Mouse (Mus musculus) urinary bladder, adult 2 months (tissue): ENCODE data around the gene Tmc4. TPM values are rescaled to one million over a fixed set of nuclear protein-coding genes. Genes with fewer than 3 reads are reported as not detected.
A peak's percentile ranks its signal among the peaks of the same experiment; 100 is the strongest.

ENCODE experiments used
- DNase-seq: peaks from one replicate; pipeline ENCODE4 v3.0.0; 2022; ENCODE audit warnings: low spot score
- polyA plus RNA-seq: library from polyadenylated mRNA; depleted of rRNA; stranded (reverse); fragments of >200 nt; gene quantifications from 2 replicates; pipeline ENCODE4 v1.2.3, GENCODE M21; 2012

Gene Tmc4
- polyA plus RNA-seq, 1 experiment, result 136 TPM

DNA sequence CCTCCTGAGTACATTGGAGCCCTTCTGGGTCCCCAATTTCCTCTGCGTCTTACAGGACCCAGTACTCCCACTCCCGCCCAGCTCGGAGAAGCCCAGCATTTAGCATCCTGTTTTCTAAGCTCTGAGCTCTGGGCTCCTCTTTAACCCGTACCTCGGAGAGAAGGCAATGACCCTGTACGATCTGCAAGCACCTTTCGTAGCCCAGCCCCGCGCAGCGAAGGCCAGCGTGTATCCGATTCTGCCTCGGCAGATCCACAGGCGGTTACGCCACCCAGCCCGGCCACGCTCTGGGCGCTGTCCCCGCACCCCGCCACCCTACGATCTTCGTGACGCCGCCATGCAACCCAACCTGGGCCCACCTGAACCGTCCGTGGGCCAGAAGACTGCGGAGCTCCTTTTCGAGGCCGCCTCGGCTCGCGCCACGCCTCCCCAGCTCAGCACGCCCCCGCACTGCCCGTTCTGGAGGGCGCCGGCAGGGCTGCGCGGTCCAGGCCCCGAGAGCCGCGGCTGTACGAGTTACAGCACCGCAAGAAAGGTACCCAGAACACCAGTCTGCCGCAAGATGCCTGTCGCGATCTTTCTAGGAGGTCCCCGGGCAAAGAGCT lies 15.1 kb upstream of the Tmc4 start, which contains the start of gene Tsen34:
Gene Tsen34, plus strand, starts transcription at position 482 of the 605 bp plus-strand sequence.
- no peak for DNase-seq

DNA sequence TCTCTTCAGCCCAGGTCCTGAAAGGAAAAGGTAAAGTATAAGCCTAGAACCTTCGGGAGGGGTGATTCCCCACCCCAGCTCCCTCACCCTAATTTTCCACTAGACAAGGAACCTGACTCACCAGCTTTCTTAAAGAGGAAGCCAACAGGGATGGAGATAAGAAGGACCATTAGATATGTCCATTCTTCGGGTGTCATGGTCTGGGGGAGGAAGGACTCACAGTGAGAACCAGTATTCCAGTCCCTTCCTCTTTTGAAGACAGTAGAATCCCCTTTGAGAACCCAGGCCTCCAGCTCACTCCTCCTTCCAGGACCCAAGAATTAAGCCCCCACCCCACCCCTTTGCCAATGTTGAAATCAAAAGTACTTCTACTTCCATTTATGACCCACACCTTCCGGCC lies 14.6 kb upstream of the Tmc4 start:
- no peak for DNase-seq

DNA sequence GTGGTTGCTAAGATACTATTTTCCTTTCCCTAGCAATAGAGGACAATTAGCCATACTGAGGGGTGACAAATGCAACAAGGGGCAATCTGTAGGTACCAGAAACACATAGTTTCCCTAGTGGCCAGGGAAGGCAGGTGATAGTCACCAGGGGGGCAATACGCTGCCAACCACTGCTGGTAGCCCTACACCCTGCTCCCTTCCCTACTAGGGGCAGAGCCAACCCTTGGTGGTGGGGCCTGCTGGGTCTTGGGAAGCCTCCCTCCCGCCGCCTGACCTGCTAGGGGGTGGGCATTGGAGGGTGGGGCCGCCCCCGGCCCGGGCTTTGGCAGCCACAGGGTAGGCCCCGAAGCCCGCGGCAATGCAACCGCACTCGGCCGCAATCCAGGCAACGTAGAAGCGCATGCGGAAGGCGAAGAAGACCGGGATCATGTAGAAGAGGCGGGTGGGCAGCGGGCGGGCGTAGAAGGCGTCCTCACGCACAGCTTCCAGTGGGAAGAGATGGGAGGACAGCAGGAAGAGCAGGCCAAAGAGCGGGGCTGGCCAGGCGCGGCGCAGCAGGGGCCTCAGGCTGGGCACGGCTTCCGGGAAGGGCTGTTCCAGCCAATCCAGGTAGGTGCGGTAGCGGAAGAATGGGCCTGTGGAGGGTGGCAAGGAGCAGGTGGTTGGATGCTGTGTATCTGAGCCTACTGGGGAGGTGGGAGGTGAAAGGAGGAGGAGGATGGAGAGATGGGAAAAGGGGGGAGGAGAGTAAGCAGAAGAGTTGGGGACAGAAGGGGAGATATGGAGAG lies 8.2 kb upstream of the Tmc4 start:
- no peak for DNase-seq

DNA sequence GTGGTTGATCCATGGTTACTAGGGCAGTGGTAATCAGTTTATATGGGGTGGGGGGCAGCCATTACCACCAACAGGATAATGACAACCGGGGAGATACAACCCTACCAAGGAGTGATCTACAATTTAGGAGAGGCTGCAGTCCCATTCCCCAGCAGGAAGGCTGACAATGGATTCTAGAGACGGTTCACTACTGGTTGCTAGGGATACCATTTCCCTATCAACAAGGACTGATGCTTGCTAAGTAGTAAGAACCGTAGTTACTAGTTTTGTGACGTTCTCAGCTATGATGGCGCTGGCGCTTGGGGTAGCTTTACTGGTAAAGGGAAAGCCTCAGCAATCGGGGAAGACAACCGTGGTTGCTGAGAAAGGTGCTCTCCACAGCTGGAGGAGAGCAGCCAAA lies 7.3 kb upstream of the Tmc4 start:
- no peak for DNase-seq

DNA sequence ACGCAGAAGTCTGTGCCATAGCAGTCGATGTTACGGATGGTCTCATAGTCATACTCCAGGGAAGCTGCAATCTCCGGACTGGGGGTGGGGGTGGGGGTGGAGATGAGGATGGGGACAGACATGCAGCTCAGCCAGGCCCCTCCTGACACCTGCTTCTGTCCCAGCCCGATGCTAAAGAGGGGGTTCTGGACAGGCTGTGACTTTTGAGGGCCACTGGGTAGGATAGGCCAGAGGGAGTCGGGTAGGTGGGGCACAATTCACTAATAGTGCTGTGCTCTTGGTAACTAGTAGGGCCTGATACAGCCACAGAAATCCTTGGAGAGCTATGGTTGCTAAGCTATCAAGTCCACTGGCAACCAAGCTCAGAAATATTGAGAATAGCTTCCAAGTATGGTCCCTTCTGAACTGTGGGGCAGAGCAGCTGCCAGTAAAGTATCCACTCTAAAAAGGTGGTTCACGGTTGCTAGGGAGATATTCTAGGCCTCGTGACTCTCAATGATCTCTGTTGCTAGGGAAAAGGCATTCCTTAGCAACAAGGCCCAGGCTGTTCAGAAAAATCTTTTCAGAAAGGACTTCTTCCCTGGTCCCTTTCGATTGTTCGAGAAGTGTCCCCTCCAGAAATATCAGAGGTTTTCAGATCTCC lies 6.7 kb upstream of the Tmc4 start:
- DNase-seq, result no peak

DNA sequence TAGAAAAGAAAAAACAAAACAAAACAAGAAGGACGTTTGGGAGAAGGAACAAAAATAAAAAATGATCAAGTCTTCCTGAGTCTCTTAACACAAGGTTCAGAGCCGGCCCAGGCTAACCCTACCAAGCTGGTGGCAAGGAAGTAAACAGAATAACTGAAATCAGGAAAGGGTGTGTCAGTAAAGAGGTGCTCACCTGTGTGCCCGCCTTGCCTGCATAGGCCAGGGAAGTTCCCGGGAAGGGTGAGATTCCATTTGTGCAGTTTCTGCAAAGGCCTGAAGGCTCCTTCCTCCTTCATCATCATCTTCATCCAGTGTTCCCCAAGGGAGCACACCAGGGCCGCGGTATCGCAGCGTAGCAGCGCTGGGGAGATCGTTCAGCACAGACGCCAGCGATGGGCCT lies 982 bp downstream of the Tmc4 start:
- no peak for DNase-seq

DNA sequence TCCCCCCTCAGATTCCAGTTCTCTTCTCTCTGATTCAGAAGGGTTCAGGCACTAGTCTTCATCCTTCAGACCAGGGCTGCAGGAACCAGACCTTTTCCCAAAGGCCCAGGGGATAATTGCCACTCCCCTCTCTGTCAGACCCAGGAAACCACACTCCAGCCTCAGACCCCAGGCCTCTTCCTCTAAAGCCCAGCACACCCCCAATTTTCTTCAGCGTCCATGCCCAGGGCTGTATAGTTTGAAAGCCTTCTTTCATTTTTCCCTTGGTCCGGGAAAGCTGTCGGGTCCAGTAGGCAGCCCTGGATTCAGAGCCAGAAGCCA lies 2.2 kb downstream of the Tmc4 start:
- no peak for DNase-seq

DNA sequence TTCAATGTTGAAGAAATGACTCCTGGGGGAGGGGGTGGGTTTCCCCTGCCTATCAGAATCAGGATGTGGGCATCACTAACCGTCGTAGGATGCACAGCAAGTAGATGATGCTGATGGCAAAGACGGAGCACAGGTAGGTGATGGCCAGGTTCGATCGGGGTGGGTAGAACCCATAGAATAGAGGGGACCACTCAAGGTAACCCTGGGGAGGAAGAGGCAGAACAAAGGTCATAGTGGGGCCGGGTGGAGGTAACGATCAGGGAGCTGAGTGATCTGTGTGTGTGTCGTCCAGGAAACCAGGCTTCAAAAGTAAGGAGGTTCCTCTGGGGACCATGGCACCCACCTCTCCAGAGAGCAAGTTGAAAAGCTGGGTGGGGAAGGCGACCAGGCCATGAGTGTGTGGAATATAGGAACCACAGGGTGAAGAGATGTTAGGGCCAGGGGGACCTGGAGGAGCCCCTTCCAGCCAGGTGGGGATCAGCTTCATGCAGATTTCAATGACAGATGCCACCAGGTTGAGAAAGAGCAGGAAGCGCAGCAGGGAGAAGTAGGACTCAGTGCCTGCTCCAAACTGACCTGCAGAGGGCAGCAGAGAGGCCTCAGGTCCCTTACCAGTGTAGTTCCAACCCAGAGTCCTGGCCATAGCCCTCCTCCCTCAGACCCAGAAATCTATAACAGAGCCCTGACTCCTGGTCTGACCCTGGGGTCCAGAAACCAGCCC lies 2.7 kb downstream of the Tmc4 start:
- DNase-seq, result peak; percentile 53

DNA sequence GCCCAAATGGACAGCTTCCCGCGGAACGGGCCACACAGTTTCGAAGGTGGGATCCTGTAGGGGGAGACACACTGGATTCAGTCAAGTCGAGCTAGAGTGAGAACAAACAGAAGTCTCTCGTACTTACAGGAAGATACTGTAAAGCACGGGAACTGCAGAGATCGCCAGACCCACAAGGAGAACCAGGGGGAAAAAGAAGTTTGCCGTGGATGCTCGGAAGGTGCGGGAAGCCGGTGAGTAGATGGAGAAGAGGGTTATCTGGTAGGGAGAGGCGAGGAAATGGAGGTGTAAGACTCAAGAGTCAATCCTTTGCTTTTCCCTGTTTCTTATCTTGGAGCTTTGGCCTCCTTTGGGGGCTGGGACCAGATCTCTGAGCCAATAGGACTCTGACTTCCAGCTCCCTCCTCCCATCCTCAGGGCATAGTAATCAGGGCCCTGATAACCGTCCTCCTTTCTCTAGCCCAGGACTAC lies 10.4 kb downstream of the Tmc4 start:
- no peak for DNase-seq

DNA sequence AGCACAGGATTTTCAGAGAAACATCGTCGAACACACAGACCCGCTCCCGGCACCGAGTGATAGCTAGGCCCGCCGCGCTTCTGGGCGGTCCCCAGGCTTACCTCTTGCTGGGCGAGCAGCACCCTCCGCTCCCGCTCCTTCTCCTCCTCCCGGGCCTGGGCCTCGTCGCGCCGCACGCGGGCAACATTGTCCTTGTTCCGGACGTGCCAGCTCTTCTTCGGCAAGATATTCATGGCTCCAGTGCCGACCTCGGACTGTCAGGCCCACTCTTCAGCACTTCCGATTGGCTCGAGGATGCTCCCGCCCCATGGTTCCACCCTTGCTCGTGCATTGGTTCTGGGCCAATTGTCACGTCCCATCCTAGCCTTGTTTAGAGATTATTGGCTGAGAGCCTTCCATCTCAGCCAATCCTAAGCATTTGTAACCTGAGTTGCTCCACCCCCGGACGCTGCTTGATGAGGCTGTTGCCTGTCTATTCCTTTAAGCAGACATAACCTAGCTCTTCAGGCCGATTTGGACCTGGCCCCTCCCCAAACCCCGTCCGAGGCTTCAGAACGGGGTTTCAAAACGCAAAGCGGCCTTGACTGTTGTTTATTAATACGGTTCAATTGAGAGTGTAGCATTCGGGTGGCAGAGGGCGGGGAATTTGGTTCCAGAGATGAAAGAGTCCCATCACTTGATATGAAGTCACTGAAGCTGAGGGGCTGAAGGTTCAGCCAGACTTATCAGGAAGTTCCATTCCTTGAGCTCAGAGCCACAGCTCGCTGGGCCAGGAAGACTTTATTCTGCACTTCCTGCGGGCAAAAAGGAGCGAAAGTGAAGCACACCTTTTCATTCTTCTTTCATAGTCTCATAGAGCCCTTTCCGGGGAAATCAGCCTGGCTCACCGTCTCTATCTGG lies 11.9 kb downstream of the Tmc4 start, which contains the start of gene Leng1:
Gene Leng1, minus strand, starts transcription at position 626 of the 900 bp plus-strand sequence.
- peak; percentile 86 for DNase-seq

DNA sequence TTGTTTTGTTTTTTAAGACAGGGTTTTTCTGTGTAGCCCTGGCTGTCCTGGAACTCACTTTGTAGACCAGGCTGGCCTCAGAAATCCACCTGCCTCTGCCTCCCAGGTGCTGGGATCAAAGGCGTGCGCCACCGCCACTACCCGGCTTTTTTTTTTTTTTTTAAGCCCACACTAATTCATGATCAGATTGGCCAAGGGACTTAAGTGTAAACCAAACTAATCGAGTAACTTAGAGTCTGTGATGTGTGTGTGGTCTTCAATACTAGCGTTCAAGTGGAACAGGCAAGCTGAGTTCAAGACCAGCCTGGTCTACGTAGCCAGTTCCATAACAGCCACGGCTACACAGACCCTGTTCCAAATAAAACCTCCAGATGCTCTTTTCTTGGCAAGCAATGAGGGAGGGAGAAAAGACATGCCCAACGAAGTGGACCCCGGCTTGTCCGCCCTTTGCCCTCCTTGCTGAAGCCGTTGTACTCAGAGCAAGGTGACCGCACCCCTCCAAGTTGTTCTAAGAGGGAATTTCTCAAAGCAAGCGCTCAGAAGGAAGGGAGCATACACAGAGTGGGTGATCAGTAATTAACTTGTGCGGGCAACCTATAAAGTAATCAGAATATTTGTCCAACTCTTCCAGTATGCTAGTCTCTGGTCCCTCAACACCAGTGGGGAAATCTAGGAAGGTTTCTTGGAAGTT lies 12.7 kb downstream of the Tmc4 start:
- DNase-seq, result no peak

DNA sequence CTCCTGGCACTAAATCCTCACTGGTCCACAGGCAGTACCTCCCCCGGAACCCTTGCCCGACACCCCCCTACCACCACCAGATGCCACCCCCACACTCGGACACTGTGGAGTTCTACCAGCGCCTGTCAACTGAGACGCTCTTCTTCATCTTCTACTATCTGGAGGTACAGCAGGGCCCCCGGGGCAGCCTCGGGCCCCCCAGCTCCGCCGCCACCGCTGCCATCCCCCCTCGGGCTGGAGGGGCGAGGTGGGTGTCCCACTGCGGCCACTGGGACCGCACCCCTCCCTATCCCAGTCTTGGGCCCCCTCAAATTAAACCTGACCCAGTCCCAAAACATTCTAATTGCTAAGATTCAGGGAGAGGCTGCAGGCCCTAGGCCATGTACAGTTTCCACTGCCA lies 18.8 kb downstream of the Tmc4 start:
- no peak for DNase-seq

DNA sequence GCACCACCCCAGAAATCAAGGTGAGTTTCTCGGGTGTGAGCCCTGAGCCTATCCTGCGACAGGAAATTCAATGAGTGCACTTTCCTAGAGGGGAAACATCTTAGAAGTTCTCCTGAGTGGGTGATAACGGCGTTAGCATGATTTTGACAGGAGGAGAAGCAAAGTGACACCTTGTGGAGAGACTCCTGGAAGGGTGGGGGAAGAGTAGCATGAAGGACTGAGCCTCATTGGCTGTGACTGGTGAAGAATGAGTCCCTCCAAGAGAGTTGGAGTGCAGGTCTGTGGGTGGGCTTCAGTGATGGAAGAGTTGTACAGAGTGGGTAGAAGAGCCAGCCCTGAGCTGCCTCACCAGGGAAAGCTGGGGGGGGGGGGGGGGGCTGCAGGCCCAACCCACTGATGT lies 20.4 kb downstream of the Tmc4 start:
- DNase-seq, result no peak

DNA sequence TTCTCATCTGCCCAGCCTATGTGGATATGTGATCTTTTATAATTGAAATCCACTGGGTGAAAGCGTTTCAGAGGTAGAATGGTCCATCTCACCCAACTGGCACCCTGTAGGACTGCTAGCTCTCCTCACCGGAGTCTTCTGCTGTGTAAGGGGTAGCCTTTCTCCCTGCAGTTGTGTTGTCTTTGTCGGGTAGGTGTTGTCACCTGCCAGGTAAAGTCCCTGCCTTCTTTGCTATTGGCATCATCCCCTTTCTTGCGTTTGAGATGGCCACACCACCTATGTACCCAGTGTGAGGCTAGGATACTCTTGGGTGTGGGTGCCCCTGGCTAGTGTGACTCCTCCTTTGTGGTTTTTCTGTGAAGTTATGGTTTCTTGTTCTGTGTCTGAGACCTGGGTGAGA lies 30.7 kb downstream of the Tmc4 start:
- DNase-seq, result no peak

DNA sequence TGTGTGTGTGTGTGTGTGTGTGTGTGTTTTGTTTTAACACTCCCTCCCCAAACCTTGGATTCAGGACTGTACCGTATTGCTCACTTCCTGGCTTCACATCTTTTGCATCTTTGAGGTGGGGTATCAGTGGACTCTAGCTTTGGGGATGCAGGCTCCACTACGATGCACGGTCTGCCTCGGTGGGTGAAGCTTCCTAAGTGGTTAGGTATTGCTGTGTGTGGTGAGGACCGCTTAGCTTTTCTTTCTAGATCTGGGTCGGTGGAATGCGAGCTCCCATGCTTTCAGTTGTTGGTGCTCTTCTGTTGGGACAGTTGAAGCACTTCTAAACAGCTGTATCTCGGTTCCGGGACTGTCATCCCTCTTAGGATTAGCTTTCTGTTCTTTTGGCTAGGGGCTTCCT lies 31.2 kb downstream of the Tmc4 start:
- DNase-seq, result no peak

DNA sequence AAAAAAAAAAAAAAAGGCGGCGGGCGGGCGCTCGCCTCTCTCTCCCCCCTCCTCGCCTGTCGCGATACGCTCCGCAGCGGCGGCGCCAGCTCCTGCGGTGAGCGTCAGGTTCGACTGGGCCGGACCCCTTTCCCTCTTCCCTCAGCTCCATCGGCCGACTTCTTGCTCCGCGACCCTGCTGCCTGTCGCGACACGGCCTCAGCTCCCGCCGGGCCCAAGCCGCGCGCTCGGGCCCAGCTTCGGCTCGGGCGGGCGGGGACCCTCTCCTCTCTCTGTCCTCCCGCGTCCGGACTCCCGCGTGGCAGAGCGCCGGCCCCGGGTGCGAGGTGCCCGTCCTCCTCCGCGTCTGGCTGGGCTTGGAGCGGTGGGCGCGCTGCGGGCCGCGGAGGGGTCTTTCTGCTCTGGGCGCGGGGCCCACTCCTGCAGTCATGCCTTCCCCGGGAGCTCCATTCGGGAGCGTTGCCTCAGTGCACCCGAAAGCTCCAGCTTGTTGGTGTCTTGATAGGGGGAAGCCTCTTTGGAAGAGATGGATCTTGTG lies 31.8 kb downstream of the Tmc4 start:
- no peak for DNase-seq

DNA sequence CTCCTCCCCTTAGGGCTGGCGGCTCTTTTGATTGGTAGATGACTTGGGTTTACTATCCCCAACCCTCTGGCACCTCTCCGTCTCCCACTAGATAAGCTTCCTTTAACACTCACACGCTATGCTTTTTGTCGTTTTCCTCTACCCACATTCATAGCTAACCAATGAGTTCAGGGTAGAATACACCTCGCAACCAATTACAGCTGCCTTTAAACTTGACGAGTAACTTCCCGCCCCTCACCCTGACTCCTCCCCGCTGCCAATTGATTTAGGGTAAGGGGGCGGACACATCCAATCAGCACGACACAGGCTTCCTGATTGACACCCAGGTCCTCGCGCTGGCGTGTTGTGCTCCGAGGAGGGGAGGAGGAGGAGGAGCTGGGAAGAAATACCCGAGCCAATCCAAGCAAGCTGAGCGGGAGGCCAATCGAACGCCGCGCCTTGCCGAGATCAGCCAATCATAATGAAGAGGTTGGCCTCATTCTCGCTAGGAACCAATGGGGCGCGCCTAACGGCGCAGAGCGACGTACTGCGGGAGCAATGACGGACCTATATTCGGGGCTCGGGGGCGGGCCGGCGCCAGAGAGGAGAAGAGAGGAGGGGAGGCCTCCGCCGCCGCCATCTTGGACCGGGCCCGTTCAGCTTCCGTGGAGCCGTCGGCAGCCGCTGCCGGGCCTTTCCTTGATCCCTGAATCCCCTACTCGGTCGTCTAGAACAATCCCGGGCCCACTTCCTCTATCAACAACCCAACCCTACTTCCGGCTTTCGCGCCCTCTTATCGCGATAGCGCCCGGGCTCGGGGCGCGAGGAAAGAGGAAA lies 32.5 kb downstream of the Tmc4 start, which contains the start of gene Cnot3:
Gene Cnot3, plus strand, starts transcription at position 597 of the 816 bp plus-strand sequence.
- DNase-seq, result peak; percentile 91

DNA sequence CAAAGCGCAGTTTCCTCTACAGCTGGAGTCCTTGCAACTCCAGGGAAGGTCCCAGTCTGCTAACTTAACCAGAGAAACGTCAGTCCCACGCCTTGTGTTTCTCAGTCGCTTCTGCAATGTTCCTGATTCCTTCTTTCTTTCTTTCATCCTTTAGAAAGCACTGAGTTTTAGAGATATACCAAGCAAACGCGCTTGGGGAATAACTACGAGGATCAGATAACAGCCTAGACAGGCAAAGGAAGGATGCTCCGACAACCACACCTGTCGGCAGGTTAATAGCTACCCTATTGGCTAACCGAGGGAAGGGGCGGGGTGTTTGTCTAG lies 33.0 kb downstream of the Tmc4 start:
- DNase-seq, result no peak

DNA sequence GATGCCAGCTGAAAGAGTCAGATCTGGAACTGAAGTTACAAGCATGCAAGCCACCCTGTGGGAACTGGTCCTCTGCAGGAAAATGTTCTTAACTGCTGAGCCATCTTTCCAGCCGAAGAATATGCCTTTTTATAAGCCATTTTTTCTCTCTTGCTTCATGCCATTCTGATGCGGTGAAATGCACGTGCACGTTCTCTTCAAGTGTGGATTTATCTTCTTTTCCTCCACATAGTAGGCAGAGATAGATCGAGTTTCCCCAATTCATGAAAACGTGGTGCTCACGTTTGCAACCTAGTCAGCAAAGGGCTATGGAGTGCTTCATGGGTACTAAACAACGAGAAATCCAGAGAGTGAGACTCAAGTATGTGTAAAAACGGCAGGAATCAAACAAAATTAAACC lies 33.5 kb downstream of the Tmc4 start:
- no peak for DNase-seq

DNA sequence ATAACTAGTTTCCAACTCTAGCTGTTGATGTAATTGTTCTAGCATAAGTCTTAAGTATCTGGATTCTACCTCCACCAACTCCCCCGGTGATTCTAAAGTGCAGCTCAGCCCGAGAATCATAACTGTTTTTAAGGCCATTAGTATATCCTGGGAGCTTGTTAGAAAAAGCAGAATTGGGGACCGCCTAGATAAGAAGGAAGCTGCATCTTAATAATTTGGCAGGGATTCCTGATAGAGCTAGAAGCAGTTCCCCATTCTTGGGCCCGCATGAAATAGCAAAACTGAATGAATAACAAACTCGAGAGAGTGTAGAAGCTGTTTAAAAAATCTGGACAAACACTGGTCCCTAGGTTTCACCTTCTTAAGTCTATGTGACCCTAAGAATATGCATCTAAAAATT lies 33.9 kb downstream of the Tmc4 start:
- DNase-seq, result no peak
